Mouse (Mus musculus): ENCODE results near the gene Emx2. TPM values are rescaled to one million over a fixed set of nuclear protein-coding genes. Genes with fewer than 3 reads are reported as not detected.

The Emx2 gene
- not detected in 2 replicates for total RNA-seq (2014; rRNA removed)
- not detected in 2 replicates for polyA plus RNA-seq (2012; rRNA removed)

DNA sequence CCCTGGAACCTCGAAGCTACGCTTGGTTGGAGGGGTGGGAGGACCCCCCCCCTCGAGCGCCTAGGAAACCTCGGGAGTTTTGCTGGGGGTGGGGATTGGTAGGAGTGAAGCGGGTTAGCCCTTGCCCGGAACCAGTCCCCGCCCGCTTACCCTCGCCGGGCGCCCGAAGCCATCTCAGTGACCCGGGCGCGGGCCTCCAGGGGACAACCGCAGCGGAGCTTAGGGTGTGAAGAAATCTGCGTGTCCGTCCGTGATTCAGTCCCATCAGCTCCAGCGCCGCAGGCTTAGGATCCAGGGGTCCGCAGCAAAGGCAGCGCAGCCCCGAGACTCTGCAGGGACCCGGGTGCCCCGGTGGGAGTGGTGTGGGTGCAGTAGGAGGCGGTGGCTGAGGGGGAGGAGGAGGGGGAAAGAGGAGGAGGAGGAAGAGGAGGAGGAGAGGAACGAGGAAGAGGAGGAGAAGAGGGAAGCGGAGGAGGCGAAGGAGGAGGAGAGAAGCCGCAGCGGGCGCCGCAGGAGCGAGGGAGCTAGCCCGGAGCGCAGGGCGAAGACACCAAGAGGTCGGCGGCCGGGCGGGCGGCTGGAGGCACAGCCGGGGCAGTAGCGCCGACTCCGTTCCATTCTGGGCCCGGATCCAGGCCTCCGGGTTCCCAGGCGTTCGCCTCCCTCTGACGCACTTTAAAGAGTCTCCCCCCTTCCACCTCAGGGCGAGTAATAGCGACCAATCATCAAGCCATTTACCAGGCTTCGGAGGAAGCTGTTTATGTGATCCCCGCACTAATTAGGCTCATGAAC, at the start of gene Emx2:
Gene Emx2, plus strand, starts transcription at position 422 of the 792 bp plus-strand sequence.
- Histone ChIP-seq H3K4me3 (ENCODE audit: insufficient read depth, low read depth, low read length) (no peak within 1 kb of the TSS), H3K79me2 (ENCODE audit: control insufficient read depth, insufficient read depth, low read length) (no peaks in the 10 kb centered on the region), H3K36me3 (ENCODE audit: control insufficient read depth, insufficient read depth, low read length) (no peaks in the 10 kb centered on the region), H3K27ac (replicated peaks; ENCODE audit: insufficient read depth, low read depth, low read length) (no peak within 1 kb of the TSS), H3K4me1 (ENCODE audit: control insufficient read depth, insufficient read depth, low read length) (peaks cover 5% of the 10 kb centered on the region; the same call in 1 of the 2 replicates), H3K27me3 (ENCODE audit: control insufficient read depth, insufficient read depth, low read length) (peaks cover 40% of the 10 kb centered on the region), H3K9ac (ENCODE audit: low read depth, low read length) (no peak within 1 kb of the TSS)
- peak; percentile 18 for DNase-seq (ENCODE audit: extremely low read depth, low read depth, low spot score)
- 3% methylated on average over 58 of the region's 58 CpGs for WGBS
- TF ChIP-seq CTCF (IDR thresholded peaks at IDR 0.05; ENCODE audit: low read depth, low read length) (no peak), POLR2A (IDR thresholded peaks at IDR 0.05; ENCODE audit: extremely low read depth, insufficient read depth, low read length) (no peak)

DNA sequence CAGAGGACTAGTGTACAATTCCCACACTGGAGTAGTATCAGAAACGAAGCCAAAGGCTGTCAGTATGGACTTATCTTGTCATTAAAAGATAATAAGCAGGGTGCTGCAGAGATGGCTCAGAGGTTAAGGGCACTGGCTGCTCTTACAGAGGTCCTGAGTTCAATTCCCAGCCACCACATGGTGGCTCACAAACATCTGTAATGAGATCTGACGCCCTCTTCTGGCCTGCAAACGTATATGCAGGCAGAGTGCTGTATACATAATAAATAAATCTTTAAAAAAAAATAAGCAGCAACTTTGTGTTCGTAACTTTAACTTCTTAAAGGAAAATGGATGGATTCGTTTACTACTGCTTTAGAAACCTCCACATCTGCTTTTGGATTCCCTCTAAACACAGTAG, 44.0 kb upstream of the Emx2 start:
- 53% methylated on average over 5 of the region's 5 CpGs for WGBS
- H3K4me1 ChIP-seq (ENCODE audit: control insufficient read depth, insufficient read depth, low read length), result no peaks in the 10 kb centered on the region
- DNase-seq (ENCODE audit: extremely low read depth, low read depth, low spot score), result no peak
- H3K36me3 ChIP-seq (ENCODE audit: control insufficient read depth, insufficient read depth, low read length), result no peaks in the 10 kb centered on the region
- no peaks in the 10 kb centered on the region for H3K79me2 ChIP-seq (ENCODE audit: control insufficient read depth, insufficient read depth, low read length)
- no peak overlapping the region for H3K9ac ChIP-seq (ENCODE audit: low read depth, low read length)
- no peak overlapping the region for H3K27ac ChIP-seq (replicated peaks; ENCODE audit: insufficient read depth, low read depth, low read length)
- no peaks in the 10 kb centered on the region; the same call in 1 of the 2 replicates for H3K27me3 ChIP-seq (ENCODE audit: control insufficient read depth, insufficient read depth, low read length)
- no peak for TF ChIP-seq POLR2A (IDR thresholded peaks at IDR 0.05; ENCODE audit: extremely low read depth, insufficient read depth, low read length)
- no peak for TF ChIP-seq CTCF (IDR thresholded peaks at IDR 0.05; ENCODE audit: low read depth, low read length)
- no peak overlapping the region for H3K4me3 ChIP-seq (ENCODE audit: insufficient read depth, low read depth, low read length)

DNA sequence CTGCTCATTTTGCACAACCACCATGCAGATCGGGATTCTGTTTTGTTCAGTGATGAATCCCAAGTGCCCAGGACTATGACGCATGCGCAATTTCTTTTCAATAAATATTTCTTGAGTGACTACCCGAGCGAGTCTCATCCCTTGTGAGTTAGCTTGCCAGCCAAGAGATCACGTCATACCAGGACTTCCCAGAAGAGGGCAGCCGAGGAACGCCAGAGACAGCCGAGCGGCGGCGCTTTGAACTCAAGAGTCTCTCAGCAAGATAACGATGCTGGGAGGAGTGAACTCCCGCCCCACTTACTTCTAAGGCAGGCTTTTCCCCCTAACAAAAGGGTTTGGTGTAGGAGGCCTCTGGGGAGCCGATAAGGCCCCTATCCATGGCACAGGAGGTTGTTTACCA, 40.1 kb upstream of the Emx2 start:
- Histone ChIP-seq H3K4me1 (ENCODE audit: control insufficient read depth, insufficient read depth, low read length) (no peaks in the 10 kb centered on the region), H3K9ac (ENCODE audit: low read depth, low read length) (no peak overlapping the region), H3K27me3 (ENCODE audit: control insufficient read depth, insufficient read depth, low read length) (peaks cover 3% of the 10 kb centered on the region; the same call in 1 of the 2 replicates), H3K36me3 (ENCODE audit: control insufficient read depth, insufficient read depth, low read length) (no peaks in the 10 kb centered on the region), H3K79me2 (ENCODE audit: control insufficient read depth, insufficient read depth, low read length) (no peaks in the 10 kb centered on the region), H3K4me3 (ENCODE audit: insufficient read depth, low read depth, low read length) (no peak overlapping the region), H3K27ac (replicated peaks; ENCODE audit: insufficient read depth, low read depth, low read length) (no peak overlapping the region)
- DNase-seq (ENCODE audit: extremely low read depth, low read depth, low spot score), result peak; percentile 58
- 2% methylated on average over 15 of the region's 15 CpGs for WGBS
- TF ChIP-seq CTCF (IDR thresholded peaks at IDR 0.05; ENCODE audit: low read depth, low read length), result peak; percentile 88
- no peak for TF ChIP-seq POLR2A (IDR thresholded peaks at IDR 0.05; ENCODE audit: extremely low read depth, insufficient read depth, low read length)

DNA sequence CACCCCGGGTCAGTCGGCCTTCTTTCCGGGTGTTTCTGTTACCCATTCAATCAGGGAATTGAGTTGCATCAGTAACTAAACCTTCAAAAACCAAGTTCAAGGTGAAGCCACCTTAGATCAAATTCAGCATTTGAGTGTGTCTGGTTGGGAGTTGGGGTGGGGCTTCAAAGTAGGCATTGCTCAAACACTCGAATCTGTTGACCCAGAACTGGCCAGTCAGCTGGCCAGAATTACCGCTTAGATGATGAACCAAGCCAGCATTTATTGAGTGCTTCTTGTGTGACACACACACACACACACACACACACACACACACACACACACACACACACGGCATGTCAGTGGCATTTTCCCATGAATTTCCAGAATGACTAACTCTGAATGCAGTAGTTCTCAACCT, 39.5 kb upstream of the Emx2 start:
- Histone ChIP-seq H3K27ac (replicated peaks; ENCODE audit: insufficient read depth, low read depth, low read length) (no peak overlapping the region), H3K9ac (ENCODE audit: low read depth, low read length) (no peak overlapping the region), H3K79me2 (ENCODE audit: control insufficient read depth, insufficient read depth, low read length) (no peaks in the 10 kb centered on the region), H3K4me3 (ENCODE audit: insufficient read depth, low read depth, low read length) (no peak overlapping the region), H3K4me1 (ENCODE audit: control insufficient read depth, insufficient read depth, low read length) (no peaks in the 10 kb centered on the region), H3K27me3 (ENCODE audit: control insufficient read depth, insufficient read depth, low read length) (peaks cover 3% of the 10 kb centered on the region; the same call in 1 of the 2 replicates), H3K36me3 (ENCODE audit: control insufficient read depth, insufficient read depth, low read length) (no peaks in the 10 kb centered on the region)
- DNase-seq (ENCODE audit: extremely low read depth, low read depth, low spot score), result no peak
- no peak for TF ChIP-seq POLR2A (IDR thresholded peaks at IDR 0.05; ENCODE audit: extremely low read depth, insufficient read depth, low read length)
- TF ChIP-seq CTCF (IDR thresholded peaks at IDR 0.05; ENCODE audit: low read depth, low read length), result no peak
- WGBS, result 26% methylated on average over 6 of the region's 6 CpGs

DNA sequence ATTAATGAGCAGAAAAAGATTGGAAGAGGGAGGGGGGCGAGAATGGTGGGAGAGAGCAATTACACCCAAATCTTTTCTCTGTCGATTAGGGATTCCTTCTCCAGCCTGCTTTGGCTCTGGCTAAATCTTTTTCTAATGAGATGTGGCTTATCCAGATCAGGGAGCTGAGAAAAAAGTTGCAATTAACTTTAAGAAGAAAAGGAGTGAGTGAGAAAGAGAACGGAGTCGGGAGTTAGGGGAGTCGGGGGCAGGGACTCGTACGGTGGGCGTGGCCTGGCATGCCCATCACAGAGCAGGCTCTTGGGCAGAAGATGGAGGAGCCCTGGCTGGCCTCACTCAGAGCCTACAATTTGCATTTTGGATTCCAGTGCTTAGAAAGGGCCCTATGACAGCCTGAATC, 35.8 kb upstream of the Emx2 start:
- WGBS, result 15% methylated on average over 8 of the region's 8 CpGs
- TF ChIP-seq CTCF (IDR thresholded peaks at IDR 0.05; ENCODE audit: low read depth, low read length) (no peak), POLR2A (IDR thresholded peaks at IDR 0.05; ENCODE audit: extremely low read depth, insufficient read depth, low read length) (no peak)
- H3K27ac ChIP-seq (replicated peaks; ENCODE audit: insufficient read depth, low read depth, low read length), result no peak overlapping the region
- peaks cover 3% of the 10 kb centered on the region; the same call in 1 of the 2 replicates for H3K27me3 ChIP-seq (ENCODE audit: control insufficient read depth, insufficient read depth, low read length)
- no peaks in the 10 kb centered on the region for H3K79me2 ChIP-seq (ENCODE audit: control insufficient read depth, insufficient read depth, low read length)
- H3K9ac ChIP-seq (ENCODE audit: low read depth, low read length), result no peak overlapping the region
- H3K36me3 ChIP-seq (ENCODE audit: control insufficient read depth, insufficient read depth, low read length), result no peaks in the 10 kb centered on the region
- no peak for DNase-seq (ENCODE audit: extremely low read depth, low read depth, low spot score)
- H3K4me1 ChIP-seq (ENCODE audit: control insufficient read depth, insufficient read depth, low read length), result no peaks in the 10 kb centered on the region
- no peak overlapping the region for H3K4me3 ChIP-seq (ENCODE audit: insufficient read depth, low read depth, low read length)

DNA sequence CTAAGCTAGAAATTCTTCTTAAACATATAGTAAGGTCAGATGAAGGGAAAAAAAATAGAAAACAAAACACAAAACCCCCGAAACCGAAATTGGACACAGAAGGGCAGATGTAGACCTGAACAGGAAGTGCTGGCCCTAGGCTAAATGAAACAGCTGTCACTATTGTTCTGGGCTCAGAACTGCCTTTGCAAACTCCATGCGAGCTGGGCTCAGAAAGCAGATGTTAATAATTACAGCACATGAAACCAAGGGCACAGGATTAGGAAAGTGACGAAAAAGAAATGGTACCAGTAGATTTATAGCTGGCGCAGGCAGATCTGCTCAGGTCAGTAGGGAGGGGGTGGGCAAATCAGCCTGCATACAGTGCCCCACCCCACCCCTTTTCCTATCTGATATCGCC, 34.5 kb upstream of the Emx2 start:
- no peak for TF ChIP-seq CTCF (IDR thresholded peaks at IDR 0.05; ENCODE audit: low read depth, low read length)
- no peak for TF ChIP-seq POLR2A (IDR thresholded peaks at IDR 0.05; ENCODE audit: extremely low read depth, insufficient read depth, low read length)
- Histone ChIP-seq H3K79me2 (ENCODE audit: control insufficient read depth, insufficient read depth, low read length) (no peaks in the 10 kb centered on the region), H3K27me3 (ENCODE audit: control insufficient read depth, insufficient read depth, low read length) (peaks cover 3% of the 10 kb centered on the region; the same call in 1 of the 2 replicates), H3K4me3 (ENCODE audit: insufficient read depth, low read depth, low read length) (no peak overlapping the region), H3K4me1 (ENCODE audit: control insufficient read depth, insufficient read depth, low read length) (no peaks in the 10 kb centered on the region), H3K9ac (ENCODE audit: low read depth, low read length) (no peak overlapping the region), H3K36me3 (ENCODE audit: control insufficient read depth, insufficient read depth, low read length) (no peaks in the 10 kb centered on the region), H3K27ac (replicated peaks; ENCODE audit: insufficient read depth, low read depth, low read length) (no peak overlapping the region)
- DNase-seq (ENCODE audit: extremely low read depth, low read depth, low spot score), result no peak
- WGBS, result 60% methylated on average over 6 of the region's 6 CpGs

All from liver, adult 2 months (tissue).